Mouse (Mus musculus) midbrain, embryonic 12.5 days (tissue): Measurements from ENCODE around the gene Plch2. TPM values are rescaled to one million over a fixed set of nuclear protein-coding genes. Genes with fewer than 3 reads are reported as not detected.

Source experiments
- ATAC-seq: fragments of 200-750 bp; cut with Nextera tagmentation; 2 replicates; pipeline ENCODE4 v1.8.0; 2017; ENCODE audit warnings: low read depth, moderate TSS enrichment, moderate library complexity; ENCODE audit not compliant: low FRiP score
- H3K27ac ChIP-seq: fragments of 300-500 bp; sonication (generic); replicated peaks from 2 replicates; pipeline ENCODE4 v1.5.1; 2016; ENCODE audit warnings: mild to moderate bottlenecking
- H3K27me3 ChIP-seq: fragments of 300-500 bp; sonication (generic); 2 replicates; pipeline ENCODE4 v1.6.1; 2016; ENCODE audit warnings: mild to moderate bottlenecking
- H3K36me3 ChIP-seq: fragments of 300-500 bp; sonication (generic); 2 replicates; pipeline ENCODE4 v1.6.1; 2016
- H3K4me1 ChIP-seq: fragments of 300-500 bp; sonication (generic); 2 replicates; pipeline ENCODE4 v1.6.1; 2016
- H3K4me2 ChIP-seq: fragments of 300-500 bp; sonication (generic); replicated peaks from 2 replicates; pipeline ENCODE4 v1.6.1; 2016; ENCODE audit warnings: mild to moderate bottlenecking, moderate library complexity
- H3K4me3 ChIP-seq: fragments of 300-500 bp; sonication (generic); 2 replicates; pipeline ENCODE4 v1.5.1; 2016; ENCODE audit warnings: mild to moderate bottlenecking
- H3K9ac ChIP-seq: fragments of 300-500 bp; sonication (generic); replicated peaks from 2 replicates; pipeline ENCODE4 v1.6.1; 2016; ENCODE audit warnings: mild to moderate bottlenecking, moderate library complexity
- H3K9me3 ChIP-seq: fragments of 300-500 bp; sonication (generic); 2 replicates; pipeline ENCODE4 v1.6.1; 2016; ENCODE audit warnings: mild to moderate bottlenecking
- WGBS: fragments of 180-500 bp; shearing (Covaris S2); methylation state at CpG from one replicate; pipeline ENCODE4 v1.1.7; 2016; 5-methylcytosine and 5-hydroxymethylcytosine counted together
- polyA plus RNA-seq: library from polyadenylated mRNA; unstranded; fragments of >200 nt; fragmentation: Nextera tagmentation; extraction: Ambion mirVana; gene quantifications from 2 replicates; pipeline ENCODE4 v1.2.1, GENCODE M21; 2016

Plch2 gene
- polyA plus RNA-seq, 1 experiment from 2014 or later = 3.6 TPM

DNA sequence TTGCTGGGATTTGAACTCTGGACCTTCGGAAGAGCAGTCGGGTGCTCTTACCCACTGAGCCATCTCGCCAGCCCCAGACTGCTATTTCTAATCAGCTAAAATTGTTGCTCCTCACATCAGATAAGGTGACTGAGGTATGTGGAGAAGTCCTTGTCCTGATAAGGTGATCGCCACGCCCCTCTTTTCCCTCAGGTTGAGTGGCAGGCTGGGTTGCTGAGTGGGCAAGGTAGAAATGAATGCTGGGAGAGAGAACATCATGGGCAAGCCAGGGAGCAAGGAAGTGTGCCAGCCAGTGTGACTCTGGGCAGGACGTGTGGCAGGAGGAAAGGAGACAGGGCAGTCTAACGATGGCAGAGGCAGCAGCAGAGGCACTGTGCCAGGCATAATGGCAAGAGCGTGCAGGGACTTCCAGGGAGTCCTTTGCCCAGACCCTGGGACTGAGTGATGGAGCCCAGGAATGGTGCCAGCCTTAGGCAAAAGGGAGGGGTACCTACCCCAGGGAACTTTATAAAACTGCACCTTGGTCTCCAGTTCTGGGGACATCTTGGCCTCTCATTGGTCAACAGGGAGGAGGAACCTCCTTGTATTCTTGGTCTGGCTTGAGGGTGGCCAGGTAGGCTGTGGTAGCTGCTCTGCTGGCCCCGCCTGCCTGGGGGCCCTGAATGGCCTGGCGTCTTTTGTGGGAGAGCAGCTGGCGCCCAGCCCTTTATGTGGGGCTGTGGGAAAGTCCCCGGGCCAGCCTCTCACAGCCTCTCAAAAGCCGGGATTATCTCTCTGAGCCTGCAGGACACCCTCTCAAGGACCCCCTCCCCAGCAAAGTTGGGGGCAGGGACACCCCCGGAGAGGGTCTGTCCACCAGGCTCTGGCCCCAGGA is 108.3 kb downstream of the Plch2 start:
- H3K4me3 ChIP-seq = peak overlapping the region; percentile 19
- no peak overlapping the region; the same call in 1 of the 2 replicates for H3K9ac ChIP-seq
- peaks cover 84% of the 10 kb centered on the region for H3K4me1 ChIP-seq

DNA sequence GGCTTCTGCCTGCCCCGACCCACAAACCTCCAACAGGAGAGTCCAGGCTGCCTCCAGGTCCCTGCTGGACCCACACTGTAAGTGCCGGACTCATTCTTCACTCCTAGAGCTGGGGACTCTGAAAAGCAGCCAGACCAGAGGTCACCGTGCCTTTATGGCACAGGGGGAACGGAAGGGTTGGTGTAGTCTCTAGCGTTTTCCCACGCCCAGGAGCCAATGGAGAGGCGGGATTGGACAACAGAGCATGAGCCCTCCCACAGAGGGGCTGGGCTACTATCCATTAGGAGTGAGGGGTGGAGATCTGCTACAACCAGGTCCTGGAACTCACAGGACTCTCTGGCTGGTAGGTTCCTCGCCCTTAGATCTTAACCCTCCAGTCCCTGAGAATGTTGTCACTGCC is 110.3 kb downstream of the Plch2 start:
- Histone ChIP-seq H3K4me1 (peaks cover 65% of the 10 kb centered on the region), H3K4me3 (peak overlapping the region; percentile 44), H3K9ac (peak overlapping the region; percentile 54), H3K27me3 (peaks cover 9% of the 10 kb centered on the region; the same call in 1 of the 2 replicates), H3K4me2 (peak overlapping the region; percentile 66), H3K36me3 (no peaks in the 10 kb centered on the region), H3K27ac (peak overlapping the region; percentile 86), H3K9me3 (no peaks in the 10 kb centered on the region)
- under 1% methylated on average over 8 of the region's 8 CpGs for WGBS
- ATAC-seq = peak; percentile 77

More for the DNA sequence above, 108.3 kb downstream of the Plch2 start:
- ATAC-seq = peak; percentile 56
- WGBS = 35% methylated on average over 14 of the region's 14 CpGs
- Histone ChIP-seq H3K36me3 (no peaks in the 10 kb centered on the region), H3K27ac (peak overlapping the region; percentile 94), H3K4me2 (peak overlapping the region; percentile 44), H3K9me3 (no peaks in the 10 kb centered on the region), H3K27me3 (peaks cover 18% of the 10 kb centered on the region; the same call in 1 of the 2 replicates)

DNA sequence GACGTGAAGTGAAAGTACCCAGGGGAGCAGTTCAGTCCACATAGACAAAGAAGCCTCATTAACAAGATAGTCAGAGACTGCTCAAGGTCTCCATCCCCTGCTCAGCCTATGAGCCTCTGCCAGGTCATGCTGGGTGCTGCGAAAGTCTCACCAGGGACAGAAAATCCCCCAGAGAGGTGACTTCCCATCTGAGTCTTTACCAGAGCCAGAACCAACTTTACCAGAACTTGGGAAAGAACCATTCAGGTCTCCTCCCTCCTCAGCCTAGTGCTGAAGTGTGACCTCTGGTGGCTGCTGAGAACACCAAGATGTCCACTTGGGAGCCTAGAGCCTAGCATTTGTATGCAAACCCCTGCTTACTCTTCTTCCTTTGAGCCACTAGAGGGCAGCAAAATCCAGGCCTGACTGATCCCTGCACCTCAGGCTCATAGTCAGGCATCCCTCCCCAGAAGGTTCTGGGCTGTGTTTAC is 112.4 kb downstream of the Plch2 start:
- Histone ChIP-seq H3K36me3 (no peaks in the 10 kb centered on the region), H3K9me3 (no peaks in the 10 kb centered on the region), H3K4me3 (no peak overlapping the region), H3K4me1 (peaks cover 44% of the 10 kb centered on the region), H3K9ac (no peak overlapping the region), H3K27ac (no peak overlapping the region), H3K4me2 (0 out of 2 replicates have a peak overlapping the region, but pooled peaks have one; percentile 19), H3K27me3 (no peaks in the 10 kb centered on the region)
- 10% methylated on average over 2 of the region's 2 CpGs for WGBS
- ATAC-seq = peak; percentile 38

DNA sequence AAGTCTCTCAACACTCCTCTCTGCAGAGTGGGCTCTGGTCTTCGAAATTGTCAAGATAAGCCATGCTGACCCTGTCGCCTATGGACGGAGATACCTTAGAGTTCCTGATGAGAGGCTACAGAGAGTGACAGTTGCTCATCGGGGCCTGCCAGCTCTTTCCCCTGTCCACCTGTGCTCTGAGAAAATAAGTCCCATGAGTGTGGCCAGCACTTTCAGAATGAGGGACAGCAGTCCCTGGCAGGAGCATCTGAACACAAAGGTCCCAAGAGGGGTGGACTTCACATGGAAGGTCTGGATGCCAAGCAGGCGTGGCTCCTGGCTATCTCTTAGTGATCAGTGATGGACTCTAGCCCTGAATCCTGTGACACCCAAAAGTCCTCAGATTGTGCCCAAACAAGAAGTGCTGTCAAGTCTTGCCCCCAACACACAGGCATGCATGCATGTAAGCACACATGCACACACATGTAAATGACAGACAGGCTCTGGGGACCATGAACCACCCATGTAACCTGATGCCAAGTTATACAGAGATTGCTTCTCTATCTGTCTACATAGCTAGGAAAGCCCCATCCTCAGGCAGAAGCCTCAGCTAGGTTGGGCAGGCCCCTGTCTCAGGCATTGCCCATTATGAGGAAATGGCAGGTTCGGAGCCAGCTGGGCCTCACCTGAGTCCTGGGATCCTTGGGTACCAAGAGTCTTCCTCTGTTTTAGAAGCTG is 113.1 kb downstream of the Plch2 start:
- no peak overlapping the region for H3K4me3 ChIP-seq
- H3K4me2 ChIP-seq = 0 out of 2 replicates have a peak overlapping the region, but pooled peaks have one; percentile 19
- H3K27ac ChIP-seq = no peak overlapping the region
- H3K9ac ChIP-seq = no peak overlapping the region
- 93% methylated on average over 6 of the region's 6 CpGs for WGBS
- no peaks in the 10 kb centered on the region for H3K36me3 ChIP-seq
- peaks cover 38% of the 10 kb centered on the region for H3K4me1 ChIP-seq
- H3K9me3 ChIP-seq = no peaks in the 10 kb centered on the region
- ATAC-seq = no peak
- no peaks in the 10 kb centered on the region for H3K27me3 ChIP-seq

DNA sequence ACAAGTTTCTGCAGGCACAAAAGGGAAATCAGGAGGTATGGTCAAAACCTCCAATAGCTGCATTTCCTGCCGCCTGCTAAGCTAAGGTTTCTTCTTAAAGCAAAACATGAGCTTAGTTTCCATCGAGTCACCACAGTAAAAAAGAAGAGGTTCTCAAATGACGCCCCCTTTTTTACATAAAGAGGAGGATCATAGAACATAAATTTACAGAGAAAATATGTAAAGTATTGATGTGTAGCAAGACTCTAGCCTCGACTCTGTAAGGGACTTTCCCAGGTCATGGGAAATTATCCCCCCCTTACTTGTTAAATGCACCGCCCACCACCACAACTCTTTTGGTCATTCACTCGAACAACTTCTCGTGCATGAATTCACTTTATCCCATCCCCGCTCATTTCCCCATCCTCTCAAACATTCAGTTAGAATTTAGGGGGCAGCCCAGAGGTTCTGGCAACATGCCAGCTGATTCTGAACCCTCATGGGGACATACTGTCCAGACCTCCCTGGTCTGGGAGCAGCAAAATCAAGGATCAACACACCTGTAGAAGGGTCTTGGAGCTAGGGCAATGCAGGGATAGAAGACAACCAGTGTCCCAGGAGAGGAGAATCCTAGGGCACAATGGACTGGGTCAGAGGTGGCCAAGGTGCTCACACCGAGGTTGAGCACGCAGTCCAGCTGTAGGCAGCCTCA is 113.8 kb downstream of the Plch2 start:
- Histone ChIP-seq H3K4me1 (peaks cover 32% of the 10 kb centered on the region), H3K4me3 (no peak overlapping the region), H3K4me2 (no peak overlapping the region), H3K36me3 (no peaks in the 10 kb centered on the region), H3K27me3 (no peaks in the 10 kb centered on the region), H3K9ac (no peak overlapping the region), H3K27ac (no peak overlapping the region), H3K9me3 (no peaks in the 10 kb centered on the region)
- no peak for ATAC-seq
- whole genome bisulfite sequencing = 90% methylated on average over 10 of the region's 10 CpGs

DNA sequence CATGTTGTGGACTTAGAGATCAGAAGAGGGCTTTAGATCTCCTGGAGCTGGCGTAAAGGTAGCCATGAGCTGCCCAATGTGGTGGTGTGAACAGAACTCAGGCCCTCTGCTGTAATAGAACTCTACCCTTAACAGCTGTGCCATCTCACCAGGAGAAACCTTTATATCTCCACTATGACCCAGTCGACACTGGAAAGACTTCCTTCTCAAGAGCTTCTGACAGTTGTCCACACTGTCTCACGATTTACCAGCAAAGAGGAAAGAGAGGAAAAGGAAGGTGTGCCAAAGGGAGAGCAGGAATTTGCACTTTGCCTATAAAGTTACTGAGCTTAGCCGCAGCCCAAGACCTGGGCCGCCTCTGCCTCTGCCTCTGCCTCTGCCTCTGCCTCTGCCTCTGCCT is 114.8 kb downstream of the Plch2 start:
- Histone ChIP-seq H3K27me3 (no peaks in the 10 kb centered on the region), H3K4me1 (peaks cover 26% of the 10 kb centered on the region), H3K27ac (no peak overlapping the region), H3K36me3 (no peaks in the 10 kb centered on the region), H3K4me3 (no peak overlapping the region), H3K4me2 (no peak overlapping the region), H3K9me3 (no peaks in the 10 kb centered on the region), H3K9ac (no peak overlapping the region)
- ATAC-seq = no peak
- WGBS = 96% methylated on average over 5 of the region's 5 CpGs

DNA sequence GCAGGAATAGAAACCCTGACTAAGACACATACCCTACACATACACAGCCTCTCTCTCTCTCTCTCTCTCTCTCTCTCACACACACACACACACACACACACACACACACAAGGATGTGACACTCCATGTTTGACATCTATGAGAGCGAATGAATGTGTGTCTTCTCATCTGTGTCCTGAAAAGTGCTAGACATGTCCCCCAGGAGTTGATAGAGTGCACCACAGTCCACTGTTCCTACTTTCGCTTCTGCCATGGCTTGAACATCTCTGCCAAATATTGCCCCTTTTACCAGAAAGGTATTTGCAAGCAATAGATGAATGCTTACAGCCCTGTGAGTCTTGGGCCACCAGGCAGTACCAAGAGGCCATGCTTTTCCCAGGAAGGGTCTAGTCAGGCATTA is 116.4 kb downstream of the Plch2 start:
- WGBS = 96% methylated on average over 2 of the region's 2 CpGs

DNA sequence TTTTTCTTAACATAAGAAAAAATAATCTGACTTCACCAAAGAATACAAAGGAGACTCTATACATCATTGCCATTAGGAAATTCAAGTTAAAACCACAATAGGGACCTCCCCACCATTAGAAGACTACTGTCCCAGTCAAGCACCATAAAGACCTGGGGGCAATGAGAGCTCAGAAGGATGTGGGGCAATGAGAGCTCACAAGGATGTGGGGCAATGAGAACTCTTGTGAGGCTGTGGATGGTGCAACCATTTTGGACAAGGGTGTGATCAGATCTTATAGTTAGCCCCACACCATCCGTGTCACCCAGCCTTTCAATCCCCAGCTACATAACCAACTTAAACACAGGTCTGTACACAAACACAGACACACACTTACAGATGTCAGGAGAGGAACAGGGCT is 118.8 kb downstream of the Plch2 start:
- Histone ChIP-seq H3K9me3 (no peaks in the 10 kb centered on the region), H3K36me3 (no peaks in the 10 kb centered on the region), H3K4me1 (no peaks in the 10 kb centered on the region; the same call in 1 of the 2 replicates), H3K4me2 (no peak overlapping the region), H3K27ac (no peak overlapping the region), H3K27me3 (no peaks in the 10 kb centered on the region), H3K4me3 (no peak overlapping the region), H3K9ac (no peak overlapping the region)
- no peak for ATAC-seq
- 80% methylated on average over 1 of the region's 1 CpGs for WGBS

More for the DNA sequence above, 116.4 kb downstream of the Plch2 start:
- H3K4me3 ChIP-seq = no peak overlapping the region
- H3K36me3 ChIP-seq = no peaks in the 10 kb centered on the region
- H3K9ac ChIP-seq = no peak overlapping the region
- no peak for ATAC-seq
- H3K27ac ChIP-seq = no peak overlapping the region
- H3K9me3 ChIP-seq = no peaks in the 10 kb centered on the region
- H3K27me3 ChIP-seq = no peaks in the 10 kb centered on the region
- H3K4me2 ChIP-seq = no peak overlapping the region
- peaks cover 11% of the 10 kb centered on the region for H3K4me1 ChIP-seq

DNA sequence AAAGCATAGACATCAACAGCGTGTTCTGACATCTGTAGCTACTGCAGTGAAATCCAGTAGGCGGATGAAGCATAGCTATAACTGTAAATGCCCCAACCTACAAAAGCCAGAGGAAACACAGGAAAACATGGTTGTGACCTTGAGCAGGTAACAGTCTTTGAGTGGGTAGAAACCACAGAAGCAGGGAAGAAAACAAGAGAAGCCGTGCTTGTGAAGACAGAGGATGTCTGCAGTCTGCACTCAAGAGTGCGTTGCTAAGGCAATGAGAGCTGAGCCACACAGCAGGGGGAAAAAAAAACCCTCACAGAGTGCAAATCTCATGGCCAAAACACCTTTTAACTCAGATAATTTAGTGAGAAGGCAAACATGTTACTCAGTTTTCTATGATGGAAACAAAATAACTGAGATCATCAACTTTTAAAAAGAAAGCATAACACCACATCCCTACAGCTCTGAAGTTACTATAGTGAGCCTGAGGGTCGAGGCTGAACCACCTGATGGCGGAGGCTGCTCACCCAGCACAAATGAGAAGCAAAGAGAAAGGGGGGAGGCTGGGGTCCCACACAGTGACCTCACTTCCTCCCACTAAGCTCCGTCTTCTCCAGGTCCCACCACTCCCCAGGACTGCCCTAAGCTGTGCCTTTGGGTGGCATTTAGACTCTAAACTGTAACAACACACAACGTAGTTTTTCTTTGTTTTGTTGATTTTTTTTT is 119.9 kb downstream of the Plch2 start:
- Histone ChIP-seq H3K4me2 (no peak overlapping the region), H3K36me3 (no peaks in the 10 kb centered on the region), H3K4me3 (no peak overlapping the region), H3K9ac (no peak overlapping the region), H3K4me1 (no peaks in the 10 kb centered on the region; the same call in 1 of the 2 replicates), H3K9me3 (no peaks in the 10 kb centered on the region), H3K27me3 (no peaks in the 10 kb centered on the region), H3K27ac (no peak overlapping the region)
- ATAC-seq = no peak
- 47% methylated on average over 8 of the region's 8 CpGs for WGBS

DNA sequence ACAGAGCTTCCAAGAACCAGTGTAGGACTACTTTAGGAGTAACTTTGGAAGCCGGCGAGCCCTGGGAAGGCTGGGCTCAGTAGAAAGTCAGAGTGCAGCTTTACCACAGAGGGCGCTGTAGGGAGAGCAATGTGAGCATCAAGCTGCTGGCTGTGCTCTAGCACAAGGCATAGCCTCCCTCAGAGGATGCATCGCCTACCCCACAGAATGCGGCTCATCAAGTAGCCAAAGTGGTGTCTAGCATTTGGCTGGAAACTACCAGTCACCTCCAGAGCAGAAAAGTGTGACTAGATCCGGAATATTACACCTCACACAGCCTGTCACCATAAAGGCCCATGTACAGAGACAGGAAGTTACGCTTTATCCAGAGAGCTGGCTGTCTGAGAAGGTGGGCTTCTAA is 120.8 kb downstream of the Plch2 start:
- Histone ChIP-seq H3K4me1 (no peaks in the 10 kb centered on the region; the same call in 1 of the 2 replicates), H3K9ac (no peak overlapping the region), H3K36me3 (no peaks in the 10 kb centered on the region), H3K4me3 (no peak overlapping the region), H3K4me2 (no peak overlapping the region), H3K9me3 (no peaks in the 10 kb centered on the region), H3K27ac (no peak overlapping the region), H3K27me3 (no peaks in the 10 kb centered on the region)
- WGBS = 79% methylated on average over 7 of the region's 7 CpGs
- ATAC-seq = no peak

DNA sequence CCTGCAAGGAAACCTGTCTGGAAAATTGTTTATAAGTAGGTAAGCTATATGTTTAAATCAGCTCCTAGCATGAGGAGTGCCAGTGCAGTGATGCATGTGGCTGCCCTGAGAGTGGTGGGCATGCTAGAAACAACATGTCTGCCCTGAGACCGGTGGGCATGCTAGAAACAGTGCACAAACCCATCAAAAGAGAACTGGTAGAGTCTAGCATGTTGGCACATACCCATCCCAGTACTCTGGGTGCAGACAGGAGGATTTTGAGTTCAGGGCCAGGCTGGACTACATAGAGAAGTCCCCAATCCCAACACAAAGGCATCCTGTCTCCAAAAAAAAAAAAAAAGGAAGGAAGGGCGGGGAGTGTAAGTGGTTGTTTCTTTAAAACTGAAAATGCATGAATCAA is 121.8 kb downstream of the Plch2 start:
- H3K9ac ChIP-seq = no peak overlapping the region
- no peak overlapping the region for H3K4me2 ChIP-seq
- H3K27me3 ChIP-seq = no peaks in the 10 kb centered on the region
- no peak overlapping the region for H3K27ac ChIP-seq
- H3K36me3 ChIP-seq = no peaks in the 10 kb centered on the region
- WGBS = 94% methylated on average over 2 of the region's 2 CpGs
- no peak for ATAC-seq
- H3K4me1 ChIP-seq = no peaks in the 10 kb centered on the region; the same call in 1 of the 2 replicates
- H3K4me3 ChIP-seq = no peak overlapping the region
- no peaks in the 10 kb centered on the region for H3K9me3 ChIP-seq
